8 mouse cellular contexts compared by ENCODE assay signal in the genomic region with DNA sequence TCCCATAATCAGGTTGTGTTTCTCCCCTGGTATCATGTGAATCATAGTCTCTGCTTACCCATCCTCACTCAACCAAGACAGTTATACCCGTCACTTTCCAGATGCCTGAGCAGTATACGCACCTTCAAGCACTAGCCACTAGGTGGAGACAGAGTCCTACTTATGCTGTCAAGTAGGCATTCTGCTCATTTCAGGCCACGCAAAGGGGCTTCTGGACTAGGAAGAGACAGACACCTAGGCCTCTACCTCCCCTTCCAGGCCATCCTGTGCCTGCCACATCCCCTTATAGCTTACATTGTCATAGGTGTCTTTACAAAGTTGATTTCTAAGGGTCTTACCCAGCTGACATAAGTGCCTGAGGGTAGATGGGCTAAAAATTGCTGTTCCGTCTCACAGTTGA. TPM values are rescaled to one million over a fixed set of nuclear protein-coding genes. Genes with fewer than 3 reads are reported as not detected.
DNase-seq lines count a peak whose midpoint lies in the region; ATAC-seq and TF ChIP-seq lines count a peak whose summit lies in the region.

No protein-coding gene starts in this region.

- no peak overlapping the region for H3K9ac ChIP-seq in embryonic facial prominence, embryonic 11.5 days (replicated peaks; ENCODE audit: low read length)
- no peak overlapping the region for H3K9ac ChIP-seq in heart, postnatal 0 days (replicated peaks; ENCODE audit: low read depth, low read length)
- H3K9ac ChIP-seq in lung, postnatal 0 days (replicated peaks; ENCODE audit: low read depth) = no peak overlapping the region

- H3K9me3 ChIP-seq in G1E (replicated peaks) = peaks cover 12% of the 10 kb centered on the region
- peaks cover 3% of the 10 kb centered on the region; the same call in 1 of the 2 replicates for H3K9me3 ChIP-seq in embryonic facial prominence, embryonic 11.5 days (replicated peaks; ENCODE audit: control insufficient read depth, low read length)
- H3K9me3 ChIP-seq in heart, postnatal 0 days (replicated peaks; ENCODE audit: control insufficient read depth, low read length) = 0 out of 2 replicates have a peak, but pooled peaks cover 6% of the 10 kb centered on the region
- no peaks in the 10 kb centered on the region for H3K9me3 ChIP-seq in lung, postnatal 0 days (ENCODE audit: low read length)

- H3K4me3 ChIP-seq in G1E (ENCODE audit: low read depth, low read length) = no peak overlapping the region
- no peak overlapping the region for H3K4me3 ChIP-seq in bone marrow, adult 2 months (replicated peaks; ENCODE audit: control insufficient read depth, low read depth, low read length)
- no peak overlapping the region for H3K4me3 ChIP-seq in embryonic facial prominence, embryonic 11.5 days (ENCODE audit: low read depth, low read length)
- H3K4me3 ChIP-seq in heart, postnatal 0 days (ENCODE audit: low read depth, low read length) = no peak overlapping the region
- H3K4me3 ChIP-seq in lung, postnatal 0 days (ENCODE audit: low read depth, low read length) = no peak overlapping the region

- 23% methylated on average over 4 of the region's 4 CpGs for WGBS in bone marrow, adult 2 months
- WGBS in embryonic facial prominence, embryonic 11.5 days = 23% methylated on average over 4 of the region's 4 CpGs
- WGBS in heart, postnatal 0 days = 22% methylated on average over 4 of the region's 4 CpGs
- WGBS in lung, postnatal 0 days = 24% methylated on average over 4 of the region's 4 CpGs

- peak; percentile 91 for TF ChIP-seq CTCF in G1E (IDR thresholded peaks at IDR 0.05; ENCODE audit: low read depth, low read length)
- TF ChIP-seq CTCF in bone marrow, adult 2 months (IDR thresholded peaks at IDR 0.05; ENCODE audit: control insufficient read depth, insufficient read depth, low read length) = peak; percentile 87
- peak; percentile 100 for TF ChIP-seq CTCF in heart, postnatal 0 days (IDR thresholded peaks at IDR 0.05; ENCODE audit: low read depth)
- TF ChIP-seq CTCF in lung, postnatal 0 days (IDR thresholded peaks at IDR 0.05) = peak; percentile 100

- peaks cover 47% of the 10 kb centered on the region for H3K4me1 ChIP-seq in G1E (ENCODE audit: insufficient read depth, low read depth, low read length)
- no peaks in the 10 kb centered on the region for H3K4me1 ChIP-seq in bone marrow, adult 2 months (ENCODE audit: control insufficient read depth, insufficient read depth, low read length)
- peaks cover 12% of the 10 kb centered on the region for H3K4me1 ChIP-seq in embryonic facial prominence, embryonic 11.5 days (ENCODE audit: control insufficient read depth, insufficient read depth, low read length)
- H3K4me1 ChIP-seq in heart, postnatal 0 days (ENCODE audit: control insufficient read depth, insufficient read depth) = peaks cover 24% of the 10 kb centered on the region
- H3K4me1 ChIP-seq in lung, postnatal 0 days (ENCODE audit: insufficient read depth, low read depth, low read length) = peaks cover 16% of the 10 kb centered on the region

- no peak overlapping the region for H3K4me2 ChIP-seq in embryonic facial prominence, embryonic 11.5 days (ENCODE audit: low read depth, low read length)
- no peak overlapping the region for H3K4me2 ChIP-seq in heart, postnatal 0 days (ENCODE audit: low read depth, low read length)
- no peak overlapping the region for H3K4me2 ChIP-seq in lung, postnatal 0 days (replicated peaks; ENCODE audit: low read depth, low read length)

- H3K27me3 ChIP-seq in G1E (ENCODE audit: insufficient read depth, low read length) = peaks cover 14% of the 10 kb centered on the region
- no peaks in the 10 kb centered on the region for H3K27me3 ChIP-seq in embryonic facial prominence, embryonic 11.5 days (ENCODE audit: control insufficient read depth, insufficient read depth, low read length)
- H3K27me3 ChIP-seq in heart, postnatal 0 days (ENCODE audit: control insufficient read depth, insufficient read depth, low read length) = no peaks in the 10 kb centered on the region
- H3K27me3 ChIP-seq in lung, postnatal 0 days (replicated peaks; ENCODE audit: insufficient read depth, low read length) = no peaks in the 10 kb centered on the region

- DNase-seq in G1E (ENCODE audit: low spot score) = peak; percentile 48
- DNase-seq in embryonic facial prominence, embryonic 11.5 days (ENCODE audit: low spot score) = peak; percentile 92
- peak; percentile 79 for DNase-seq in heart, postnatal 0 days (ENCODE audit: low spot score)
- peak; percentile 76 to 91 for DNase-seq in layer of hippocampus, adult 18-20 months (ENCODE audit: low spot score in 2 of 2)
- peak; percentile 90 for DNase-seq in lung, postnatal 0 days (ENCODE audit: low spot score)
- DNase-seq in retina, adult 2 months (ENCODE audit: low read depth, low spot score) = peak; percentile 59
- DNase-seq in yolk sac, embryonic 10.5 days (ENCODE audit: low spot score) = peak; percentile 69

- H3K36me3 ChIP-seq in G1E (replicated peaks) = peaks cover 19% of the 10 kb centered on the region
- H3K36me3 ChIP-seq in embryonic facial prominence, embryonic 11.5 days (replicated peaks; ENCODE audit: control insufficient read depth, insufficient read depth, low read depth, low read length) = no peaks in the 10 kb centered on the region
- H3K36me3 ChIP-seq in heart, postnatal 0 days (replicated peaks; ENCODE audit: control insufficient read depth, insufficient read depth, low read length) = no peaks in the 10 kb centered on the region
- H3K36me3 ChIP-seq in lung, postnatal 0 days (ENCODE audit: insufficient read depth, low read length) = no peaks in the 10 kb centered on the region

- no peak overlapping the region for H3K27ac ChIP-seq in bone marrow, adult 2 months (ENCODE audit: control insufficient read depth, insufficient read depth, low read depth, low read length, poor library complexity)
- H3K27ac ChIP-seq in embryonic facial prominence, embryonic 11.5 days (replicated peaks; ENCODE audit: low read depth, low read length) = no peak overlapping the region
- no peak overlapping the region for H3K27ac ChIP-seq in heart, postnatal 0 days (ENCODE audit: low read depth)
- peak overlapping the region; percentile 76 for H3K27ac ChIP-seq in lung, postnatal 0 days (ENCODE audit: low read length)

- ATAC-seq in G1E (ENCODE audit: extremely low read depth, insufficient number of reproducible peaks, low FRiP score, poor library complexity, severe bottlenecking) = no peak; the same call in 1 of the 2 replicates
- no peak for ATAC-seq in embryonic facial prominence, embryonic 11.5 days (replicated peaks; ENCODE audit: insufficient number of reproducible peaks, low FRiP score, low TSS enrichment, low read depth)
- ATAC-seq in heart, postnatal 0 days (ENCODE audit: insufficient read depth, low read depth) = peak; percentile 36; the same call in 1 of the 2 replicates
- peak; percentile 33 for ATAC-seq in lung, postnatal 0 days

- TF ChIP-seq POLR2A in bone marrow, adult 2 months (IDR thresholded peaks at IDR 0.05; ENCODE audit: borderline replicate concordance, control insufficient read depth, low read depth, low read length) = no peak

- TF ChIP-seq EP300 in heart, postnatal 0 days (IDR thresholded peaks at IDR 0.05; ENCODE audit: low read depth) = peak; percentile 43; the same call in 1 of the 2 replicates
- TF ChIP-seq EP300 in lung, postnatal 0 days (IDR thresholded peaks at IDR 0.05) = no peak

RNA-seq across cellular contexts. Expression of gene Nnmt, which starts 41.3 kb away (rescaled TPM):
- total RNA-seq in G1E (2014; fragmentation: Nextera tagmentation) (not detected in 2 replicates), G1E (2017) (0.66 TPM in 1 of 2 replicates, not detected in the other)
- not detected in 2 replicates for polyA plus RNA-seq in G1E (2012)
- 3.1 and 12.8 TPM in 2 replicates for polyA plus RNA-seq in bone marrow, adult 2 months (2011; ENCODE audit: insufficient read depth, insufficient read length, low replicate concordance, missing spikeins)
- 2.0 and 2.8 TPM in 2 replicates for polyA plus RNA-seq in embryonic facial prominence, embryonic 11.5 days (2014; fragmentation: Nextera tagmentation; extraction: Ambion mirVana)
- 2.1 and 7.5 TPM in 2 replicates for total RNA-seq in heart, postnatal 0 days (2014; rRNA removed; ENCODE audit: low replicate concordance)
- polyA plus RNA-seq in heart, postnatal 0 days (2015; fragmentation: Nextera tagmentation; extraction: Ambion mirVana) = 12.0 and 12.4 TPM in 2 replicates
- total RNA-seq in layer of hippocampus, adult 18-20 months (2021) = 1 to 10 TPM; 2.3 to 2.7 TPM
- 1.5 and 2.6 TPM in 2 replicates for polyA plus RNA-seq in lung, postnatal 0 days (2015; fragmentation: Nextera tagmentation; extraction: Ambion mirVana)

Comparison
In these comparisons a context has a peak if more than half of its experiments do, and no peak if none do; other contexts are left out.
1. ATAC-seq: peak in heart, postnatal 0 days (single experiment) and lung, postnatal 0 days (single experiment); none in G1E (single experiment) and embryonic facial prominence, embryonic 11.5 days (single experiment).
2. Peak in every context shown above with its lines, with median percentiles within 50 percentile points of each other: DNase-seq and CTCF ChIP-seq.